Mouse (Mus musculus) cerebellum, adult 2 months (tissue): ENCODE results near the gene Cnn2. TPM values are rescaled to one million over a fixed set of nuclear protein-coding genes. Genes with fewer than 3 reads are reported as not detected.
"Not testable (repeated sequence)": the region's sequence is repeated elsewhere in the genome, so short reads cannot be mapped to it uniquely, and the experiment has no call there.

Source experiments
- DNase-seq, 2 experiments: peaks; one replicate each; pipeline ENCODE4 v3.0.0; 2021
- H3K27ac ChIP-seq: fragments of 200-500 bp; 2 replicates; pipeline ENCODE4 v1.5.1; 2012; ENCODE audit warnings: low read length, control low read depth, inconsistent platforms; ENCODE audit not compliant: insufficient read depth
- H3K27me3 ChIP-seq: fragments of 200-500 bp; 2 replicates; pipeline ENCODE4 v1.6.1; 2012; ENCODE audit warnings: inconsistent platforms, mild to moderate bottlenecking, low read length, moderate library complexity; ENCODE audit not compliant: control insufficient read depth, insufficient read depth
- H3K4me1 ChIP-seq: fragments of 200-500 bp; 2 replicates; pipeline ENCODE4 v1.6.1; 2011; ENCODE audit warnings: low read length; ENCODE audit not compliant: control insufficient read depth, insufficient read depth
- H3K4me3 ChIP-seq: fragments of 200-500 bp; replicated peaks from 2 replicates; pipeline ENCODE3; 2011; ENCODE audit warnings: mild to moderate bottlenecking, low read depth, low read length, control low read depth; ENCODE audit not compliant: insufficient read depth
- CTCF ChIP-seq: fragments of 200-500 bp; IDR thresholded peaks from 2 replicates; pipeline ENCODE4 v1.5.1; 2011; ENCODE audit warnings: low read depth, mild to moderate bottlenecking, control low read depth, low read length, moderate library complexity, borderline replicate concordance; ENCODE audit not compliant: insufficient read depth
- POLR2A ChIP-seq: fragments of 200-500 bp; IDR thresholded peaks from 2 replicates; pipeline ENCODE4 v1.6.1; 2011; ENCODE audit warnings: low read length, control low read depth, borderline replicate concordance; ENCODE audit not compliant: insufficient read depth
- WGBS: fragments of 180-500 bp; shearing (Covaris S2); methylation state at CpG from one replicate; pipeline ENCODE4 v1.1.7; 2018; 5-methylcytosine and 5-hydroxymethylcytosine counted together
- polyA plus RNA-seq: library from polyadenylated mRNA; depleted of rRNA; stranded (reverse); fragments of >200 nt; gene quantifications from 2 replicates; pipeline ENCODE4 v1.2.3, GENCODE M21; 2012; rRNA removed

Gene Cnn2
- polyA plus RNA-seq, 1 experiment, result 8.2 TPM

DNA sequence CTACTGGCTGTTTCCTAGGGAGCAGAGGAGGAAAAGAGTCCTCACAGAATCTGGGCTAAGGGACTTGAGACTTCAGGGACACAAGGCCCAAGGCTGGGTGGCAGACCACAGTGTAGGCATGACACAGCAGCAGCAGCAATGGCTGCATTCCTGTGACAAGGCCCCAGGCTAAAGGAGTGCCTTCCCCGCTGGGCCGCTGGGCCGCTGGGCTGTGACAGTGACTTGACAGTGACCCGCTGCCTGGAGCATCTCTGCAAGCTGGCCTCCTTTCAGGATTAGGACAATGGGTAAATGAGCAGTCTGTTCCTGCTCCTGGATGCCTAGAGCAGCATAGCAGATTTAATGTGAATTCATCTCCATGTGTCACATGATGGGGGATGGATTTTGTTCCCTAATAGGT is 55.7 kb downstream of the Cnn2 start:
- Histone ChIP-seq H3K4me3 (no peak overlapping the region), H3K4me1 (no peaks in the 10 kb centered on the region), H3K27me3 (no peaks in the 10 kb centered on the region), H3K27ac (peak overlapping the region; percentile 18; the same call in 1 of the 2 replicates)
- TF ChIP-seq POLR2A (no peak), CTCF (no peak)
- no peak for DNase-seq
- 24% methylated on average over 4 of the region's 4 CpGs for WGBS

DNA sequence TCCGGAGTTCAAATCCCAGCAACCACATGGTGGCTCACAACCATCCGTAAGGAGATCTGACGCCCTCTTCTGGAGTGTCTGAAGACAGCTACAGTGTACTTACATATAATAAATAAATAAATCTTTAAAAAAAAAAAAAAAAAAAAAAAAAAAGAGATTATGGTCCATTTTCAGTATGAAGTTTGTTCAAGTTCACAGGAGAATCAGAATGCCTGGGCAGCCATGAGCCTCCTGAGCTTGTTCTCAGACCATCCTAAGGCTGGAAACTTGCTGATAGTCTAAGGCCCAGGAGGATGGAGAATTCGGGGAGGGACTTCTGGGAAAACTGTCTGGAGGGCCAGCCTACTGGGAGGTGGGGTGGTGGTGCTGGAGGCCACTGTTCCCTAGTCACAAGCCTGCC is 57.0 kb downstream of the Cnn2 start:
- not testable (repeated sequence) for H3K27me3 ChIP-seq, H3K27ac ChIP-seq, H3K4me1 ChIP-seq, DNase-seq, H3K4me3 ChIP-seq
- WGBS, result 76% methylated on average over 4 of the region's 4 CpGs

Other genes starting within 250 kb of the Cnn2 start
- 74.7 and 80.4 TPM in 2 replicates for gene Polrmt, start 242.0 kb upstream of the Cnn2 start, polyA plus RNA-seq
- 10.6 and 11.1 TPM in 2 replicates for gene Fgf22, start 233.5 kb upstream of the Cnn2 start, polyA plus RNA-seq
- 126 and 127 TPM in 2 replicates for gene Rnf126, start 221.6 kb upstream of the Cnn2 start, polyA plus RNA-seq
- 2.2 and 2.5 TPM in 2 replicates for gene Fstl3, start 211.3 kb upstream of the Cnn2 start, polyA plus RNA-seq
- gene Prss57, start 197.6 kb upstream of the Cnn2 start, polyA plus RNA-seq, result 0.16 and 0.19 TPM in 2 replicates
- 140 and 143 TPM in 2 replicates for gene Palm, start 195.0 kb upstream of the Cnn2 start, polyA plus RNA-seq
- gene Misp, start 167.6 kb upstream of the Cnn2 start, polyA plus RNA-seq, result 0.29 and 0.41 TPM in 2 replicates
- gene Ptbp1, start 134.2 kb upstream of the Cnn2 start, polyA plus RNA-seq, result 64.2 and 68.6 TPM in 2 replicates
- gene Prtn3, start 114.1 kb upstream of the Cnn2 start, polyA plus RNA-seq, result 2.4 and 2.5 TPM in 2 replicates
- 46.0 and 49.3 TPM in 2 replicates for gene Plppr3, start 114.0 kb upstream of the Cnn2 start, polyA plus RNA-seq
- gene Elane, start 102.3 kb upstream of the Cnn2 start, polyA plus RNA-seq, result 0.15 TPM in 1 of 2 replicates, not detected in the other
- 0.29 and 0.41 TPM in 2 replicates for gene Cfd, start 97.7 kb upstream of the Cnn2 start, polyA plus RNA-seq
- gene Med16, start 79.7 kb upstream of the Cnn2 start, polyA plus RNA-seq, result 46.5 and 47.4 TPM in 2 replicates
- gene Gm26602, start 77.7 kb upstream of the Cnn2 start, polyA plus RNA-seq, result not detected in 2 replicates
- gene Kiss1r, start 71.6 kb upstream of the Cnn2 start, polyA plus RNA-seq, result 12.1 and 12.8 TPM in 2 replicates
- gene R3hdm4, start 67.4 kb upstream of the Cnn2 start, polyA plus RNA-seq, result 156 and 162 TPM in 2 replicates
- gene Arid3a, start 61.5 kb upstream of the Cnn2 start, polyA plus RNA-seq, result 4.7 TPM in 2 replicates
- gene Wdr18, start 28.4 kb upstream of the Cnn2 start, polyA plus RNA-seq, result 56.2 and 57.4 TPM in 2 replicates
- 5.5 and 5.9 TPM in 2 replicates for gene Grin3b, start 17.9 kb upstream of the Cnn2 start, polyA plus RNA-seq
- 191 and 204 TPM in 2 replicates for gene Tmem259, start 4.3 kb upstream of the Cnn2 start, polyA plus RNA-seq
- 31.1 and 32.4 TPM in 2 replicates for gene Abca7, start 7.9 kb downstream of the Cnn2 start, polyA plus RNA-seq
- gene Arhgap45, start 28.1 kb downstream of the Cnn2 start, polyA plus RNA-seq, result 2.2 and 2.7 TPM in 2 replicates
- gene Polr2e, start 51.2 kb downstream of the Cnn2 start, polyA plus RNA-seq, result 224 and 231 TPM in 2 replicates
- 888 and 964 TPM in 2 replicates for gene Gpx4, start 58.6 kb downstream of the Cnn2 start, polyA plus RNA-seq
- gene Sbno2, start 117.0 kb downstream of the Cnn2 start, polyA plus RNA-seq, result 25.4 and 28.9 TPM in 2 replicates
- 110 and 112 TPM in 2 replicates for gene Stk11, start 127.2 kb downstream of the Cnn2 start, polyA plus RNA-seq
- gene Atp5d, start 150.0 kb downstream of the Cnn2 start, polyA plus RNA-seq, result 736 and 758 TPM in 2 replicates
- gene Cbarp, start 152.3 kb downstream of the Cnn2 start, polyA plus RNA-seq, result 147 and 151 TPM in 2 replicates
- 26.1 and 26.5 TPM in 2 replicates for gene Midn, start 159.7 kb downstream of the Cnn2 start, polyA plus RNA-seq
- 240 and 261 TPM in 2 replicates for gene Cirbp, start 177.4 kb downstream of the Cnn2 start, polyA plus RNA-seq
- 16.4 and 18.0 TPM in 2 replicates for gene 1600002K03Rik, start 184.4 kb downstream of the Cnn2 start, polyA plus RNA-seq
- 10.2 and 10.7 TPM in 2 replicates for gene Efna2, start 190.9 kb downstream of the Cnn2 start, polyA plus RNA-seq
- 41.1 and 42.5 TPM in 2 replicates for gene Mum1, start 237.8 kb downstream of the Cnn2 start, polyA plus RNA-seq